Mouse (Mus musculus) heart, adult 18-20 months (tissue): ENCODE measurements at regions not wholly inside any gene's neighbourhood (a gene's known extent, or its start where the extent isn't known, plus 50 kb on each side); places are given as distances from the start of the nearest gene placed in this dataset.

ENCODE experiments used
- DNase-seq, 2 experiments: peaks; one replicate each; pipeline ENCODE4 v3.0.0; 2021 to 2022; ENCODE audit warnings: mixed read lengths in 1 of 2

GRCm38 (mm10) chr14:29784506-29784905 lies 62.8 kb upstream of the Cacna2d3 start:
- DNase-seq: no peak

GRCm38 (mm10) chr14:29786431-29786830 lies 64.8 kb upstream of the Cacna2d3 start:
- no peak for DNase-seq

GRCm38 (mm10) chr14:29787796-29788195 lies 66.1 kb upstream of the Cacna2d3 start:
- DNase-seq: no peak

- no peak for DNase-seq
These were observed 66.7 kb upstream of the Cacna2d3 start for GRCm38 (mm10) chr14:29788351-29788750.

GRCm38 (mm10) chr14:29795325-29795724 lies 73.7 kb upstream of the Cacna2d3 start:
- DNase-seq: no peak

GRCm38 (mm10) chr14:29796396-29796795 lies 74.7 kb upstream of the Cacna2d3 start:
- no peak for DNase-seq

GRCm38 (mm10) chr14:29799852-29800251 lies 78.2 kb upstream of the Cacna2d3 start:
- no peak for DNase-seq

- no peak for DNase-seq
These were observed 83.6 kb upstream of the Cacna2d3 start for GRCm38 (mm10) chr14:29805234-29805633.

GRCm38 (mm10) chr14:29807881-29808280 lies 86.2 kb upstream of the Cacna2d3 start:
- no peak for DNase-seq

GRCm38 (mm10) chr14:29814626-29815025 lies 93.0 kb upstream of the Cacna2d3 start:
- DNase-seq: no peak

- no peak for DNase-seq
These were observed 95.9 kb upstream of the Cacna2d3 start for GRCm38 (mm10) chr14:29817548-29817947.

- DNase-seq: no peak
These were observed 96.6 kb upstream of the Cacna2d3 start for GRCm38 (mm10) chr14:29818251-29818650.

- no peak for DNase-seq
These were observed 97.1 kb upstream of the Cacna2d3 start for GRCm38 (mm10) chr14:29818751-29819150.

- DNase-seq: peak; percentile 7 to 32
These were observed 115.4 kb upstream of the Cacna2d3 start for GRCm38 (mm10) chr14:29837063-29837462.

GRCm38 (mm10) chr14:29839576-29839975 lies 117.9 kb upstream of the Cacna2d3 start:
- no peak for DNase-seq

- no peak for DNase-seq
These were observed 119.9 kb upstream of the Cacna2d3 start for GRCm38 (mm10) chr14:29841361-29842117.

GRCm38 (mm10) chr14:29847661-29848060 lies 120.4 kb upstream of the Selenok start:
- DNase-seq: no peak

GRCm38 (mm10) chr14:29851286-29851685 lies 116.8 kb upstream of the Selenok start:
- no peak for DNase-seq

- no peak for DNase-seq
These were observed 116.0 kb upstream of the Selenok start for GRCm38 (mm10) chr14:29851956-29852725.

- DNase-seq: no peak
These were observed 106.1 kb upstream of the Selenok start for GRCm38 (mm10) chr14:29862032-29862431.

- DNase-seq: no peak
These were observed 101.4 kb upstream of the Selenok start for GRCm38 (mm10) chr14:29866455-29867275.

GRCm38 (mm10) chr14:29867311-29867710 lies 100.8 kb upstream of the Selenok start:
- DNase-seq: no peak

- no peak for DNase-seq
These were observed 98.2 kb upstream of the Selenok start for GRCm38 (mm10) chr14:29869930-29870329.
